Mouse (Mus musculus): Measurements from ENCODE around the gene Haghl.

Gene Haghl

GRCm38 (mm10) chr17:25785281-25785745 is at the start of gene Haghl:
Gene Haghl (minus strand): TSS chr17:25785673.
- DNase-seq (ENCODE audit: inconsistent age in 2 of 2, low spot score in 1 of 2), result peak; percentile 97 to 100

GRCm38 (mm10) chr17:25834595-25835222 is 49.2 kb upstream of the Haghl start:
- DNase-seq (ENCODE audit: inconsistent age in 2 of 2, low spot score in 1 of 2), result peak; percentile 41 to 64

- DNase-seq (ENCODE audit: inconsistent age in 2 of 2, low spot score in 1 of 2), result peak; percentile 64 to 85
Observed at GRCm38 (mm10) chr17:25833961-25834594, 48.6 kb upstream of the Haghl start.

- peak; percentile 96 to 99 for DNase-seq (ENCODE audit: inconsistent age in 2 of 2, low spot score in 1 of 2)
Observed at GRCm38 (mm10) chr17:25833291-25833663, 47.8 kb upstream of the Haghl start, which contains the start of gene Stub1. Gene Stub1 (minus strand): TSS chr17:25833404.

- DNase-seq (ENCODE audit: inconsistent age in 2 of 2, low spot score in 1 of 2), result peak; percentile 100
Observed at GRCm38 (mm10) chr17:25832436-25833290, 47.2 kb upstream of the Haghl start.

DNA sequence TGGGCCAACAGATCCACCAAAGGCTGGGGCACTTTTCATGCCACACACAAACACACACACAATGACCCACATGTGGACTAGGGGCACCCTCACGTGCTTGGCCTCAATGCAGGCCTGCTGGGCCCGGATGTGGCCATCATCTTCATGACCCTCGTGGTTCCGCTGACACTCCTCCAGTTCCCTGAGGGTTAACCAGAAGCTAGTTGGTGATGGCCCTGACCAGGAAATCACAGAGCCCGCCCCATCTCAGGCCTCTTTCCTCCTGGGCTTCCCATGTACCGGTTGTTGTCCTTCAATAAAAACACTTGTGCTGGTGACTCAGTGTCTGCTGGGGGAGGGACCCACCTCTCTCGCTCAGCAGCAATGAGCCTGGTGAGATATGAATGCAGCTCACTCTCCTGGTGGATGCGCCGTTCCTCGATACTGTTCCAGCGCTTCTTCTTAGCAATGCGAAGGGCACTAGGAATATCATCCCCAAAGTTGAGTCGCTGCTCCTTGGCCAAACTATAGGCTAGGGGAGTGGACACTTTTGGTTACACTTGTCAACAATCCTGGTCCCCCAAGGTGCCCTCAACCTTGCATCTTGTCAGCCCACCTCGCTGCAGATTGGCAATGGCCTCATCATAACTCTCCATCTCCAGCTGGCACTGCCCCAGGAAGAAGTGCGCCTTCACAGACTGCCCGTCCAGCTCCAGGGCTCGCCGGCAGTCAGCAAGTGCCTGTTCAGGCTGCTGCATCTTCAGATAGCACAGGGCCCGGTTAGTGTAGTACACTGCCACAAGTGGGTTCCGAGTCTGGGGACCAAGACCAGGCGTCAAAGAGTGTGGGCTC is 46.2 kb upstream of the Haghl start:
- peak; percentile 84 to 89 for DNase-seq (ENCODE audit: inconsistent age in 2 of 2, low spot score in 1 of 2)

DNA sequence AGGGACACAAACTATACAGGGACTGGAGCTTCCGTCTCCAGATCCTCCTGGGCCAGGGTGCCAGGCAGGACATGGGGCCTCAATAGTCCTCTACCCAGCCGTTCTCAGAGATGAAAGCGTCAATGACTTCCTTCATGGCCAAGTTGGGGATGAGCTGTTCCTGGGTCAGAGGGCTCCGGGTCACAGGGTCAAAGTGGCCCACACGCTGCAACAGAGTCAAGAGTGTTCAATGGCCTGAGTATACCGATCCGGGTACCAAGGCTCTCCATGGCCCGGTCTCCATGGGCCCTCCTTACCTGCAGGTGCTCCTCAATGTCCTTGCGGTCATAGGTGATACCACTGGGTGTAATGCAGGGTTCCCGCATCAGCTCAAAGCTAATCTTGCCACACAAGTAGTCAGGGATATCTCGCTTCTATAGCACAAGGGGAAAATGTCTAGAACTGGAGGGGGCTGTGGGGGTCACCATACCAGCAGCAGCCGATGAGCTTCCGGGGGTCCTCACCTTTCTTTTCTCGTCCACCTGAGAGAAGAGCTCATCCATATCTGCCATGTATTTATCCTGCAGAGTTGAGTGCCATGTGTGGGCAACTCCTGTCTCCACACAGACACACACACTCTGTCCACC is 45.4 kb upstream of the Haghl start:
- DNase-seq (ENCODE audit: inconsistent age in 2 of 2, low spot score in 1 of 2), result peak; percentile 35 to 65

- peak; percentile 12 to 59 for DNase-seq (ENCODE audit: inconsistent age in 2 of 2, low spot score in 1 of 2)
Observed at GRCm38 (mm10) chr17:25830200-25830753, 44.8 kb upstream of the Haghl start.

DNA sequence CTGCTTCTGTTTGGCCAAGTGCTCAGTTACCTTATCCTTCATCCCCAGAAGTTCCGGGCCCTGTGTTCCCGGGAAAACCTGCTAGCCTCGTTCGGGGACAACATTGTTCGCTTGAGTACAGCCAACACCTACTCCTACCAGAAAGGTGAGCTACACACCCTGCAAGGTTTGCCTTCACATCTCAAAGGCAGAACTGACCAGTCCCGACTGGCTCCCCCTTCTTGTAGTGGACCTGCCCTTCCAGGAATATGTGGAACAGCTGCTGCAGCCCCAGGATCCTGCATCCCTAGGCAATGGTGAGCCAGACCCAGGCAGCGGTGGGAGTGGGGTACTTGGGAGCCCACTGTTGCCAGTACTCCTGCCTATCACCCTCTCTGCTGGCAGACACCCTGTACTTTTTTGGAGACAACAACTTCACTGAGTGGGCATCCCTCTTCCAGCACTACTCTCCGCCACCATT is 44.1 kb upstream of the Haghl start:
- DNase-seq (ENCODE audit: inconsistent age in 2 of 2, low spot score in 1 of 2), result peak in 1 of 2 experiments; percentile 36

DNA sequence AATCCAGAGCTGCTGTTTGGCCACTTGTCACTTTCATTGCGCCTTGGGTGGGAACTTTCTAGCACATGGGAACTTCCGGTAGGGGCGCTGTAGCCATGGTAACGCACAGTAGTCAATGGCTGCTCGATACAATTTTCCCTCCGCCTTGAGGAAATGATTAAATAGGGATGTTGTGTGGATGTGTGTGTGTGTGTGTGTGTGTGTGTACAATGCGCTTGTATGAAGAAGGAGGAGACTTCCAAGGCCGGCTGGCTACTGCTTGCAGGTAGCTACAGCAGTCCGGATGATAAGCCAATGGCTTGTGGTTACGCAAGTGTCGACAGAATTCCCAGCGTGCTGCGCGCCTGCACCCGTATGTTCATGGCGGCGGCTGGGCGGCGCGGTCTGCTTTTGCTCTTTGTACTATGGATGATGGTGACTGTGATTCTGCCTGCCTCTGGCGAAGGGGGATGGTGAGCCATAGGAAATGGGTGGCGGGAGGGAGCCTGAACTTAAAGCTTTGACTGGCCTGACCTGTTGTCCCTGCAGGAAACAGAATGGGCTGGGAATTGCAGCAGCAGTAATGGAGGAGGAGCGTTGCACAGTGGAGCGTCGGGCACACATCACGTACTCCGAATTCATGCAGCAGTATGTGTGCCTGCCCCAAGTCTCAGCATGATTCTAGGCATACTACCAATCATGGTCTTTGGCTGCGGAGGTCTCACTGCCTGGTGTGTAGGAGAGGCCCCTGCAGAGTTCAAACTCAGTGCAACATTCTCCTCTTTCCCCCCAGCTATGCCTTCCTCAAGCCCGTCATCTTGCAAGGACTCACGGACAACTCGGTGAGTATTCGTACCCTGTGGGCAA is 43.5 kb upstream of the Haghl start, which contains the start of gene Jmjd8:
Jmjd8 (plus strand) TSS at position 156 of the 846 bp plus-strand sequence.
- peak; percentile 82 to 95 for DNase-seq (ENCODE audit: inconsistent age in 2 of 2, low spot score in 1 of 2)

DNA sequence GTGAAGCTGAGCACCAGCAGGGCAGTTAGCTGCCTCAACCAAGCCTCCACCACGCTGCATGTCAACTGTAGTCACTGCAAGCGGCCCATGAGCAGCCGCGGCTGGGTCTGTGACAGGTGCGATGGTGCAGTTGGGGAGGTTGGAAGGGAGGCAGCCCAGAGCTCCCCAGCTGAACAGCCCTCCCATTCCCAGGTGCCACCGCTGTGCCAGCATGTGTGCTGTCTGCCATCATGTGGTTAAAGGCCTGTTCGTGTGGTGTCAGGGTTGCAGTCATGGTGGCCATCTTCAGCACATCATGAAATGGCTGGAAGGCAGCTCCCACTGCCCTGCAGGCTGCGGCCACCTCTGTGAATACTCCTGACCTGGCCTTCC is 42.7 kb upstream of the Haghl start:
- DNase-seq (ENCODE audit: inconsistent age in 2 of 2, low spot score in 1 of 2), result peak in 1 of 2 experiments; percentile 45

- DNase-seq (ENCODE audit: inconsistent age in 2 of 2, low spot score in 1 of 2), result peak in 1 of 2 experiments; percentile 25
Observed at GRCm38 (mm10) chr17:25827546-25828222, 42.2 kb upstream of the Haghl start.

- peak; percentile 21 to 33 for DNase-seq (ENCODE audit: inconsistent age in 2 of 2, low spot score in 1 of 2)
Observed at GRCm38 (mm10) chr17:25827011-25827410, 41.5 kb upstream of the Haghl start.

- peak in 1 of 2 experiments; percentile 18 for DNase-seq (ENCODE audit: inconsistent age in 2 of 2, low spot score in 1 of 2)
Observed at GRCm38 (mm10) chr17:25825984-25826570, 40.6 kb upstream of the Haghl start.

- no peak for DNase-seq (ENCODE audit: inconsistent age in 2 of 2, low spot score in 1 of 2)
Observed at GRCm38 (mm10) chr17:25825311-25825710, 39.8 kb upstream of the Haghl start.

- DNase-seq (ENCODE audit: inconsistent age in 2 of 2, low spot score in 1 of 2), result no peak
Observed at GRCm38 (mm10) chr17:25824362-25825142, 39.1 kb upstream of the Haghl start.

GRCm38 (mm10) chr17:25823452-25823851 is 38.0 kb upstream of the Haghl start, which contains the start of gene Wdr24:
Gene Wdr24 (plus strand): TSS chr17:25823627.
- DNase-seq (ENCODE audit: inconsistent age in 2 of 2, low spot score in 1 of 2), result peak; percentile 82 to 94

All from adrenal gland, adult (tissue).